Mouse (Mus musculus): ENCODE data around the gene Trpm3.

The Trpm3 gene

GRCm38 (mm10) chr19:23034933-23035332, 896.1 kb downstream of the Trpm3 start:
- DNase-seq (ENCODE audit: low read depth, low spot score): no peak

GRCm38 (mm10) chr19:23035786-23036185, 896.9 kb downstream of the Trpm3 start:
- DNase-seq (ENCODE audit: low read depth, low spot score): no peak

- no peak for DNase-seq (ENCODE audit: low read depth, low spot score)
Observed at GRCm38 (mm10) chr19:23036782-23037477, 898.1 kb downstream of the Trpm3 start.

- no peak for DNase-seq (ENCODE audit: low read depth, low spot score)
Observed at GRCm38 (mm10) chr19:23037499-23037898, 898.7 kb downstream of the Trpm3 start.

- no peak for DNase-seq (ENCODE audit: low read depth, low spot score)
Observed at GRCm38 (mm10) chr19:23038321-23038720, 899.5 kb downstream of the Trpm3 start.

GRCm38 (mm10) chr19:23041483-23042167, 902.8 kb downstream of the Trpm3 start:
- no peak for DNase-seq (ENCODE audit: low read depth, low spot score)

- no peak for DNase-seq (ENCODE audit: low read depth, low spot score)
Observed at GRCm38 (mm10) chr19:23042168-23042733, 903.4 kb downstream of the Trpm3 start.

GRCm38 (mm10) chr19:23043699-23044098, 904.9 kb downstream of the Trpm3 start:
- DNase-seq (ENCODE audit: low read depth, low spot score): no peak
